Mouse (Mus musculus) embryo, embryonic 10.5 days (tissue): Measurements from ENCODE around the gene Spp2.

ENCODE experiments used
- DNase-seq: peaks from one replicate; pipeline ENCODE4 v3.0.0-alpha.2; 2015; ENCODE audit warnings: low spot score

Spp2 gene

DNA sequence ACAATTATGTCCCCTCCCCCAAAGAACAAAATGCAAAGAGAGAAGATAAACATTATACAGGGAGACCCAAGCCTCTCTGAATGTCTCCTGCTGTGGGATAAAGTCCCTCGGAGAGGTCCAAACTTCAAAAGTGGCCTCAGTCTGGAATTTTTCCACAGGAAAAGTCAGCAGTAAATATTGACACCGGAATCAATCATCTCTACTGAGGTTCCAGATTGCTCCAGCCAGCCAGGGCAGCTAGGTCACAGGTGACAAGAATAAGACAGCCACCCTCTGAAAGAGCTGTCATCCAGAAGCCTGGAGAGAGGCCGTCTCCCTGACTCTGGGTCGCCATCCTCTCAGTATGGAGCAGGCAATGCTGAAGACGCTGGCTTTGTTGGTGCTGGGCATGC is at the start of gene Spp2:
Gene Spp2, plus strand, starts transcription at position 155 of the 392 bp plus-strand sequence.
- DNase-seq: no peak

DNA sequence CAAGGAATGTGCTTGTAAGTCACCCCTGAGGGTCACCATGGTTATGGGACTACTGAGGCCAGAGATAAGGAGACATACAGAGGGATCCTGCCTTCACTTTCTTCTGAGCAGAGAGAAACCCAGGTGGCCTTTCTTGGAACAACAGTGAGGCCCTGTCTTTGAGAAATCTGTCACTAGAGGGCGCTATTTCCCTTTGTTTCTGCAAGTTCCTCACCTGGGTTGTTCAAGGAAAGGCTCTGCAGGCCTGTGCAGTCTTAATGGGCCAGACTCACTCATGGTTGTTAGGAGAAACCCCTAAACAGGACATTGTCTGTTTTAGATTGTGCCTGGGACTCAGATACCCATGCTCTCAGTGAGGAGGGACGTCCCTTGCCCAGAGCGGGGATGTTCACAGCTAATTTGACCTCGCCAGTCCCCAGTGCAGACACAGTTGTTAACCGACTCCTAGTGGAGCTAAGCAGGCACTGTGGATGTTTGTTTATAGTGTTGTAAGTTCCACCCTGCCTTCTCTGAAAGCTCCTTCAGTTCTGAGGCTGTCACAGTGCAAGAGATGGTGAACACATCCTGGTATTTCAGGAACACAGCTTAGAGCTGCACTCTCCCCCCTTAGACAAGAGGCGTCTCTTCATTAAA is 49.2 kb upstream of the Spp2 start:
- peak; percentile 94 for DNase-seq

DNA sequence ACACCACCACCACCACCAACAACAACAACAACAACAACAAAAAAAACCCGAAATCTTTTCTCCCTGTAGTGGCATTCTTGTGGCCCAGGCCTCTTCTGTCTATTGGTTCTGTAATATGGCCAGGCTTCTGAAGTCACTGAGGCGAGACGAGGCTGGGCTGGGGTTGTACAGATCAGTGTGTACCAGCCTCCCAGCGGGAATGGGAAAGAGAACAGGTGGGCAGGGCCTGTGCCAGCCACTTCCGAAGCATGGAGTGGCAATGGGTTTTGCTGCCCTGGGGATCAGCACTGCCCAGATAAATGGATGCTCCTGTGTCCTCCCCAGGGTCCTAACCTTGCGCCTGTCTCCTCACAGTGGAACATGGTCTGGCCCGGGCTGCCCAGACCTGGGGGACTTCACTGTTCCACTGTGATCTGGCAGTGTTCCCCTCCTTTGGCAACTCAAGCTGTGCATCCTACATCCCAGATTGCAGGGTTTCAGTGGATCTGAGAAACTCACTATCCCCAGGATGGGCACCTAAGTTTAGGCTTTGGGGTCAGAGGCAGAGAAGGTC is 48.6 kb upstream of the Spp2 start:
- no peak for DNase-seq

DNA sequence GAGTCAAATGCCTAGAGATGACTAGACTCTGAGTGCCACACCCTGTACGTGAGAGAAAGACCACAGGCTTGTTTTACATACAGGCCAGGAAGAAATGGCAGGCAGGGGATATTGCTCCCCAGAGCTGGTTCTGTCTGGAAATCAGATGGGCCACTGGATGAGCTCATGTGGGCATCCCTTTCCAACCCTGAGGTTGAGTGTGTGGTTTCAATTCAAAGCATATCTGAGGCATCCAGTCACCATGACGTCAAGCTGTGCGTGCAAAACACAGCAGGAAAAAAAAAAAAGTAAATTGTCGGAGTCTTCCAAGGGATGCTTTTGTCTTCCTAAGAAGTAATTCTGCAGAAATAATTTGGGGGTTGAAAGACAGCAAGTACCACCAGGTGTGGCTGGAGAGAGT is 45.7 kb upstream of the Spp2 start:
- DNase-seq: no peak

DNA sequence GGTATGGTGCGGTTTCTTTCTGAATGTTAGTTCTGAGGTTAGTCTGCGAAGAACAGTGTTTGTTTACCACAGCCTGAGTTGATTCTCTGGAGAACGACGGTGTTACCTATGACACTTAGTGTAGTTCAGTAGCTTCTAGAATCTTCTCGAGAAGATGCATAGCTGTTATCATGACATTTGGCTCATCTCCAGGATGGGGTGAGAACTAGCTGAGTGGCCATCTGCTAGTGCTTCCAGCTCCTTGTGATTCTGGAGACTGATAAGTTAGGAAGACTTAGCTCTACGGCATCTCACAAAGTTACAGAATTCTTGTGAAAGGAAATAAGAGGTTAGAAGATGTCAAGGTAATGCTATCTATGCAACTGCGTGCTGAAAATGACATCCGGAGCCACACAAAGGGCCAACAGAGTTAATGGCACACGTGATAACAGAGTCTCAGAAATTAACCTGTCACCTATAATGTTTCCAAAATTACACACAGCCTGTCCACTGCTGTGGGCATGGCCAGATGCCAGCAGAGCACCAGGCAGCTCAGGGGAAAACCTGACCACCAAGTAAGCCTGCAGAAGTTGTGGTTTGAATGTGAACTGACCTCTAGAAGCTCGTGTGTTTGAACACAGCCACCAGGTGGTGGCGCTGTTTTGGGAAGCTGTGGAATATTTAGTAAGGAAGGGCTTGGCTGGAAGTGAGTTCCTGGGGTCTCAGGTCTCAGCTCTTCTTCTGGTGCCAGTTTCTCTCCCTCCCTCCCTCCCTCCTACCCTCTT is 39.7 kb upstream of the Spp2 start:
- no peak for DNase-seq

DNA sequence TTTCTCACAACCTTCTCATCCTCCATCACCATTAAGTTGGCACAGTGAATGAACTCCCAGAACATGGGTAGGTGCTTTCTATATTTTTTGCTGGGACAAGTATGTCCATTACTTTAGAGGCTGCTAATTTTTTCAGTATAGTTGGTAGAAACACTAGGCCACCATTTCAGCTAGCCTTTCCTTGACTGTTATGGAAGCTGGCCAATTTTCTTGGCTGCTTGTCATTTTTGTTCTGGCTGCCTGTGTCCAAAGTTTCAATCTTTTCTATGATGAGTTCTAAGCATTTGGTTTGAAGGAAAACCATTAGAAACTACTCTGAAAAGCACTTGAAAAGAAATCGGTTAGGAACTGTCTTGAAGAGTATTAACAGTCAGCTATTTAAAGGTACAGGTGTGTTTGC is 28.3 kb upstream of the Spp2 start:
- no peak for DNase-seq

DNA sequence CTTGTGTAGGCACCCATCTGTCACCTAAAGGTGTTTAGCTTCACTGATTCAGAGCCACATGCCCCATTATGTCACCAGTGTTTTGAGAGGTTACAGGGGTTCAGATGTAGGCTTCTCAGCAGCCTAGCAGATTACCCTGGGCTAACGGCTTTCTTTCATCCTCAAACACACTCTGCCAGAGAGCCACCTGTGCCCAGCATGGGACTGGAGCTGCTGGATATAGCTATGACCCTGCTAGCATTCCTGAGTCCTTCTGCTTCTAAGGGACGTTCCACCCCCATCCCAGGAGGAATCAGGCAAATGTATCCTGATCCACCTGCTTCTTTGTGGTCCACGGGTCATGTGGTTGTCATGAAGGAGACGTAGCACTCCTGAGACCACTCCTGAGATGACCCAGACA is 15.1 kb upstream of the Spp2 start:
- DNase-seq: no peak

DNA sequence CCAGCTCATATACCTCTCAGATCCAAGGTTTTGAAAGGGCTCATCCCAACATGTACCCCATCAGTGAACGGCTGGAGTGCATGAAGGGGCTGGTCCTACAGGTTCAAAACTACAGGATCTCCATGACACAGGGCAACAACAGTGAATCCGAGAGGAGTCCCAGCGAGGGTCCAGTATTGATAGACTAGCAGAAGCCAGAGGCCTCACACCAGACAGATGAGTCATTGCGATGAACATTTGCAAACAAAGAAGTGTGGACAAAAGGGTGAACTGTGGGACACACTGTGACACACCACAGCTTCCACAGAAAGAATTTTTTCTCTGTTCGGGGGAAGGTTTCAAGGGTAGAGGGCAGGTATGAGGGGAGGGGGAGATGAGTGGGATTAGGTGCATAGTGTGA is 13.4 kb upstream of the Spp2 start:
- DNase-seq: no peak

DNA sequence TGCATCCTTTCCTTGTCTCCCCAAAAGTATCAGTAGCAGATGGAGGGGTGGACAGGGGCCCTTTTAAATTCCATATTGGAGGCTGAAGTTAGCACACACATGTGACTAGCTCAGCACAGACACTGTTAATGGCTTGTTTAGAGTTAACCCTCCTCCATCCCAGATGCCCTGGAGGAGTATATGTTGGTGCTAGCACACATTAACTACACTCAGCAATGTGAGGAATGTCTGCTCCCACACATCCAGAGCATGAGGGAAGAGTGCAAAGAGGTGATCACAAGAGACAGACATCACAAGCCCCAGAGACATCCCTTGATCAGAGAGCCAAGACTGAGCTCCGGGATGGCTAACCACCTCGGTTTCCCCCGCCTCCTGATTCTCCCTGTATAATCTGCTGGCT is 3.4 kb upstream of the Spp2 start:
- no peak for DNase-seq

DNA sequence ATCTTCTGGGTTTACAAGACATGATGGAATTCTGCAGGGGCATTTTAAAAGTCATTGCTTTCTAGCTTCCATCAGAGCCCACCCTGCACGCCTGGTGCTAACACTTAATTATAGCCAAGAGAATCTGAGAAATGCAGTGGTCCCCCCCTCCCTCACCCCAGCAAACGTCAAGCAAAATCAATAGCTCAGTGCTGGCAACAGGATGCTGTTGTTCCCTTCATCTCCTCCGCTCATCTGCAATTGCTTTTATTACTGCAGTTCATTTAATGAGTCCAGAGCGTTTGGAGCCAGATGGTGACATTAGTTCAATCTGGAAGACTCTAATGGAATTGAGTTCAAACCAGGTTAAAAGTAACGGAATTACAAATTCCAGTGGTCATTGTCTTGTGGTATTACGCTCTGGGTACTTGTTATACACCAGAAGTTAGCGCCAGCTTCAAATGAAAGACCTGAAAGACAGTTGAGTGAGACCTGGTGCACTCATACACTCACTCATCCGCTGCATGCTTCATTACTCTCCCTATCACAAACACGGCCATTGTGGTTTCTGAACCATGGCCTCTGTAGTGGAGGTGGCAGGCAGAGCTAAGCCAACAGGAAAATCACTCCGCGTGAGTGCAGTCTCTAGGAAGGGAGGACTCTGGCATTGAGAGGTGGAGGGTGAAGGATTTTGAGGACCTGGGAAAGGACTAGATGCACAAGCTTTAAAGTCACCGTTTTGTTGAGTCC is 519 bp upstream of the Spp2 start:
- peak; percentile 17 for DNase-seq

DNA sequence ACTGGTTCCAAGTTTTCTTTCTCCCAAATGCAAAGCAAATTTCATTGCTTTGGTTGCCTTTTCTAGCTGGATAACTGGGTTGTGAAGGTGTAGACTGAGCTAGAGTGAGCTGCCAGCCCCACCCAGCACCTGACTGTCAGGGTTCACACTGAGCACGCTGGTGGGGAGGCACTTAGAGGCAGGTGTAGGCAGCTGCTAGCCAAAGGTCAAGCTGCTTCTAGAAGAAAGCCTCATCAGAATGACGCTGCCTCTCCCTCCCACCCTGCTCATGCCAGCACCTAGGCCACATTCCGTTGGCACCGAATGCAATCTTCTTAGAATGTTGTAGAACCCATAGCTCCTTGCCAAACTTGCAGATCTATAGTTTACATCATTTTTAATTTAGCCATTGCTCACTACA is 1.6 kb downstream of the Spp2 start:
- no peak for DNase-seq

DNA sequence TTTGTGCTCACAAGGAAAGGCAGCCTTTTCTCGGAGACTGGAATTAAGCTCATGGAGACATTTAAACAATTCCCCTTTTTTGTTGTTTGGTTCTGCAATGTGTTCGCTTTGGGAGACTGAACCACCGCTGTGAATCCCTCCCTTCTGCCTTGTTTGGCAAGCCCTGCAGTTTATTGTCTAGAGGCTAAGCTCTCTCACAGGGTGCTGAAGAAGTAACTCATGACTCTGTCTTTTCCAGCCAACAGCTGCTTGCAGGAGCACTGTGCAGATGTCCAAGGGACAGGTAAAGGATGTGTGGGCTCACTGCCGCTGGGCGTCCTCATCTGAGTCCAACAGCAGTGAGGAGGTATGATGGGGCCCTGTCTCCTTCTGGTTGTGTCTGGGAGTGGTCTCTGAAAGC is 5.3 kb downstream of the Spp2 start:
- DNase-seq: no peak

DNA sequence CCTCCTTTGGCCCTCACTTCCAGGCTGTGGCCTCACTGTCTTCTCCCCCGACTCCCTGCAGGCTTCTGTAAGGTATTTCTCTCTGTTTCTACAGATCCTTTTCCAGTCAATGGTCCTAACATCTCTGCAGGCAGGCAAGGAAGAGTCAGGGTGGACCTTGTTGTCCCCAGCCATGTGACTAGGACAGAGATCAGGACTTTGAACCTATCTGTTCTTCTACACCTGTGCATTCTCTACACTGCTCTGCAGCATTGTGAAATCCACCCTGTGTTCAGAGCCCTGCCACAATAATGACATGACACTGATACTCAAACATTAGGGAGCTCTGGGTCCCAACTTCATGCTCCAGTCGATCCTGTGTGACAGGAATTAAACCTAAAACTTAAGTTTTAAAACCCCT is 12.2 kb downstream of the Spp2 start:
- no peak for DNase-seq

DNA sequence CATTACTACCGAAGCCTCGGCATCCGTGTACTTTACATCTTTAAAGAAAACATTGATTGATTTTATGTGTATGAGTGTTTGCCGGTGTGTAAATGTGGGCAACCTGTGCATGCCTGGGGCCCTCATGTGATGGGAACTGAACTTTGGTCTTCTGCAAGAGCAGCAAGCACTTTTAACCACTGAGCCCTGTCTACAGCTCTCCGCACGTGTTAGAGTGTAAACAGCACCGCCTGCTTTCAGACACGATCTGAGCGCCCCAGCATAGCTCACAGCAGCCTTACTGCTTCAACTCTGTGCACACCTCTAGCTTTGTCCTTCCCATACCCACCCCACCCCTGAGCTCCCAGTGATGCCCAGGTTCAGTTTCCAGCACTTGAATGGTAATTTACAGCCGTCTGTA is 15.3 kb downstream of the Spp2 start:
- DNase-seq: no peak

DNA sequence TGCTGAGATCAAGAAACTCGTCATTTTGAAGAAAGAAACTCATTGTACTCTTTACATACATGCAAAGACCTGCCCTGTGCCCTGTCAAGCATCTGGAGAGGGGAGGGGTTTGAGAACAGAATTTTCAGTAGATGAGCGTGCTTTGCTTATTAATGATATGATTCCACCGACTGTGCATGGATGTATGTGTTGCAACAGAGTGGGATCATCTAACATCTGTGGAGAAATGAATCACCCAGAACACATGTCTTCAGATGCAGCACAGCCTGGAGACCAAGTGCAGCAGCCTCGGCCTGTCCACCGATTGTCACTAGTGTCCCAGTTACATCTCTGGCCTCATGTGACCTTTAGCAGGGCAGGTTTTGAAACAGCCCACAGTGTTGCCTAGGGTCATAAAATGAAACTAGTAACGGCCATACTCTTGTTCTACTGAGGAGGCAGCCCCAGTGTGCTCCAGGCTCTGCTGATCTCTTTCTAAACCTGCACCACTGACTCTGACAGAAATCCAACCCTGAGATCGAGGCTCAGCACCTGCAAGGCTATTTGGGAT is 16.2 kb downstream of the Spp2 start:
- DNase-seq: no peak

DNA sequence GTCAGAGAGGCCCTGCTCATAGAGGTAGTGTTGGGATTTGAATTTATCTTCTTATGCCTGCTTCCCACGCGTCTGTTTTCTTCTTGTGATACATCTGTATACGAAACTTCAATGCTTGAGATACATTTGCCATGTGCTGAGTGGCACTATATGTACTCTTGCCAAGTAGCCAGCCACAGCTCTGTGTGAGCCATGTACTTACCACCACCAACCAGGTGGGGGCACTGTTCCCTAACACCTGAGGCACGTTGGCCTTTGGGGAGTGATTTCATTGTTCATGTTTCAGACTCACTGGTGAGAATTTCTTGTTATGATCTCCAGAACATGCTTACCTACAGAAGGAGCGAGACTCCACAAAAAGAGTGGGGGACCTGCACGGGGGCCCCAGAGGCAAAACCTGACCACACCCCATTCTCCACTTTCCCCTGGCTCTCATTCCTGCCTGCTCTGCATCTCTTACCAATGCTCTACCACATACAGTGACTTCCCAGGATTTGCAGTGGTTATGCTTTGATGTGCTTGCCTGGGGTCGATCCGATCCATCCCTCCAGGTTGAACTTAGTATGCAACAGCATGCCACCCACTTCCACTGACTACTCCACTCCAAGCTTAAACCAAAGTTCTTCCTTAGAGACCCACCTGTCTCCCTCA is 18.0 kb downstream of the Spp2 start:
- DNase-seq: peak; percentile 92

DNA sequence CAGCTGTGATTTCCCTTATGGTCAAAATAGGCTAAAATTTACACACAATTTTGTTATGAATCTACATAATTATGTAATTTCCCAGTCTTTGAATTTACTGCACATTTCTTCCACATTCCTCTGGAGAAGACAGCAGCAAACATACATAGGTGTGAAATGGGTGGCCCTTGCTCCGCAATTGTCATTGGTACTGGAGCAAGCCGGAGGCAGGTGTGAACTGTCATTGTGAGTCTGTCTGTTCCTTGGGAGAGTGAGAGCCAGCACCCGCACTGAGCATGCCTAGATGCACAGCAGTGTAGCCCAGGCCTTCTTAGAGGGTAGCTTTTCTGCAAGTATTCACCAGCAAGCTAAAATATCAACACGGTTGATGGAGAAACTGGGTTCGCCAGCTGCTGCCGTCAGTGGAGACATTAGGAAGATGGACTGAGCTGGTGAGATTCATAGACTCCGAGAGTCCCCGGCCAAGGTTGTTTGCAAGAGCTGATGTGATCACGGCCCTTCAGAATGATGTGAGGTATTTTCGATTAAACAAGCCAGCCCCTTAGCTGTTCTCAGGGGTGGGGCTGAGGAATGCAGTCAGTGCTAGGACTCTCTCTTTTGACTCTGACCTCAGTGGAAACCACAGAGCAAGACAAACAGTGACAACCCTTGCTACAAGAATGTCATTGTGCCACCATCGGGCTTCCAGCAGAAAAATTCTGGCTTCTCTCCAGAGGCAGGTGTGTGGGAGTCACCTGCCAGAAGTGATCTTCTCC is 21.4 kb downstream of the Spp2 start:
- no peak for DNase-seq

DNA sequence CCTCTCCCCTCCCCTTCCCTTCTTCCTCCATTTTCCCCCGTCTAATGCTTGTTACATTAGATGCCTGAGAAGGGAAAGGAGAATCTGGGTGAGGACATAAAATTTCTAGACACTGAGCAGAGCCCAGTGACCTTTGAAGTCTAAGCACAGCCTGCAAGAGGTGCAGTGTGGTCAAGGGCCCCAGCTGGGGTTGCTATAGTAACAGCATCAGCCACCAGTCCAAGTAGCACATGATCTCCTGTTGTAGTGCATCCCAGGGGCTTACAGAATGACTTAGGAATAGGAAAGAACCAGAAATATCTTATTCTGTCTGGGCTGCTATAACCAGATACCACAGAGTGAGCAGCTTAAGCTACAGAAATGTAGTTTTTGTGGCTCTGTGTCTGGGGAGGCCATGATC is 22.7 kb downstream of the Spp2 start:
- DNase-seq: peak; percentile 32

DNA sequence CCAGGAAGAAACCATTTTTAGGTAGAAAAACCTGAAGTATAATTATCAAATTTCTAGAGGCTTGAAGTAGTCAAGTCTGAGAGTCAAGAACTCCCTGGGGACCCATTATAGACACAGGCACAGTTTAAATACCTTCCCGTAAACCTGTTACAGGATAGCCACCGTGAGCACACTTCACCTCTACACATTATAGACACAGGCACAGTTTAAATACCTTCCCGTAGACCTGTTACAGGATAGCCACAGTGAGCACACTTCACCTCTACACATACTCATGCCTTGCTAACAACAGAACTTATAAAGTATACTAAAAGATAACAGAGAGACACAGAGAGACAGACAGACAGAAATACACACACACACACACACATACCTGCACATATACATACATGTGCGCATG is 24.5 kb downstream of the Spp2 start:
- DNase-seq: no peak

DNA sequence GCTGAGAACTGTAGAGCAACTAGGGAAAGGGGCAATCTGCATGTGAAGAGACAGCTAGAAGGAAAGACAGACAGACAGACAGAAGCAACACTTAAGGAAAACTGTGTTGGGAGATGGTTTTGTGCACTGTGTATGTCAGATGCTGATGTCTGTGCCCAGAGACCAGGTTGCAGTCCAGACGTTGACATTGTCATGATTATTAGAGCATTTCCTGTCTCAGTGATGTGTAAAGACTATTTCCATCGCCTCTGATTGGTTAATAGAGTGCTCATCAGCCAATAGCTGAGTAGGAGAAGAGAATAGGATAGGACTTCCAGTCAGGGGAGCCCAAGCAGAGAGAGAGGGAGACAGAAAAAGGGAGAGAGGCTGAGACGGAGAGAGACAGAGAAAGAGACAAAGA is 25.8 kb downstream of the Spp2 start:
- DNase-seq: no peak

DNA sequence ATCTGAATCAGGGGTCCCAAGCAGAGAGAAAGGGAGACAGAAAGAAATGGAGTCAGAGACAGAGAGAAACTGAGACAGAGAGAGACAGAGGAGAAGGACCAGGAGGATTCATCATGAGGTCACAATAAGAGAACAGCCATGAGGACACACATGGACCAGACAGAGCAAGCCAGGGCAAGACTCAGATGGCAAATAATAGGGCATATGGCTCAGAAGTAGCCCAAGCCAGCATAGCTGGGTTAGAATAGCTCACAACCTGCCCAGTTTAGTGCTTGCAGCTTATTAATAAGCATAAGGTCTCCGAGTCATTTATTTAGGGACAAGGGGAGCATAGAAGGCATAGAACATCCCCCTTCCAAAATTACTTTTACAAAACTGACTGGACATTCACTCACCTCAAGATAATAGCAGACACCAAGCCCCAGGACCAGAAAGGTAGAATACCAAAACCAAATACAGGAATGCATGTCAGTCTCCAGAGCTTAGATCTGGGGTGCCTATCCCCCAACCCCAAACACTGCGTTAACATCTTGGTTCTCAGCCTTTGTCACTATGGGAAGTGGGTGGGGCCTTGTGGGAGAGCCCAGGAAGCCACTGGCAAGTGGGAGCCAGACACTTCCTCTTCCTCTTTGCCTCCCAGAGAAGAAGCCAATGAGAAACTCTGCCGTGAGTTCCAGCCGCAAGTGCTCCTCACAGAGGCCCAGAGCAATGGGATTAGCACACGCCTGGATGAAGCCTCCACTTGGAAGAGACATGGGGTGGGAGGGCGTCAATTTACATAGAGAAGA is 26.5 kb downstream of the Spp2 start:
- DNase-seq: no peak
